Mouse (Mus musculus): Measurements from ENCODE around the gene Gpx4. TPM values are rescaled to one million over a fixed set of nuclear protein-coding genes. Genes with fewer than 3 reads are reported as not detected.

Gpx4 gene
- polyA plus RNA-seq, 1 experiment from 2014 or later = 552 TPM

Other genes starting within 250 kb of the Gpx4 start
- gene Misp, start 226.2 kb upstream of the Gpx4 start, polyA plus RNA-seq (2015; fragmentation: Nextera tagmentation; extraction: Ambion mirVana) = 0.34 and 0.73 TPM in 2 replicates
- 58.8 and 65.1 TPM in 2 replicates for gene Ptbp1, start 192.7 kb upstream of the Gpx4 start, polyA plus RNA-seq (2015; fragmentation: Nextera tagmentation; extraction: Ambion mirVana)
- gene Prtn3, start 172.7 kb upstream of the Gpx4 start, polyA plus RNA-seq (2015; fragmentation: Nextera tagmentation; extraction: Ambion mirVana) = 12.5 and 12.7 TPM in 2 replicates
- 471 and 472 TPM in 2 replicates for gene Plppr3, start 172.5 kb upstream of the Gpx4 start, polyA plus RNA-seq (2015; fragmentation: Nextera tagmentation; extraction: Ambion mirVana)
- not detected in 2 replicates for gene Elane, start 160.9 kb upstream of the Gpx4 start, polyA plus RNA-seq (2015; fragmentation: Nextera tagmentation; extraction: Ambion mirVana)
- 0.20 TPM in 1 of 2 replicates, not detected in the other for gene Cfd, start 156.3 kb upstream of the Gpx4 start, polyA plus RNA-seq (2015; fragmentation: Nextera tagmentation; extraction: Ambion mirVana)
- gene Med16, start 138.2 kb upstream of the Gpx4 start, polyA plus RNA-seq (2015; fragmentation: Nextera tagmentation; extraction: Ambion mirVana) = 55.4 and 56.6 TPM in 2 replicates
- gene Gm26602, start 136.3 kb upstream of the Gpx4 start, polyA plus RNA-seq (2015; fragmentation: Nextera tagmentation; extraction: Ambion mirVana) = 2.6 and 13.4 TPM in 2 replicates
- 3.5 and 3.8 TPM in 2 replicates for gene Kiss1r, start 130.2 kb upstream of the Gpx4 start, polyA plus RNA-seq (2015; fragmentation: Nextera tagmentation; extraction: Ambion mirVana)
- 273 and 293 TPM in 2 replicates for gene R3hdm4, start 126.0 kb upstream of the Gpx4 start, polyA plus RNA-seq (2015; fragmentation: Nextera tagmentation; extraction: Ambion mirVana)
- gene Arid3a, start 120.1 kb upstream of the Gpx4 start, polyA plus RNA-seq (2015; fragmentation: Nextera tagmentation; extraction: Ambion mirVana) = 1.7 and 2.2 TPM in 2 replicates
- 79.5 and 89.4 TPM in 2 replicates for gene Wdr18, start 87.0 kb upstream of the Gpx4 start, polyA plus RNA-seq (2015; fragmentation: Nextera tagmentation; extraction: Ambion mirVana)
- 0.20 and 0.28 TPM in 2 replicates for gene Grin3b, start 76.5 kb upstream of the Gpx4 start, polyA plus RNA-seq (2015; fragmentation: Nextera tagmentation; extraction: Ambion mirVana)
- gene Tmem259, start 62.8 kb upstream of the Gpx4 start, polyA plus RNA-seq (2015; fragmentation: Nextera tagmentation; extraction: Ambion mirVana) = 15.3 and 16.2 TPM in 2 replicates
- gene Cnn2, start 58.6 kb upstream of the Gpx4 start, polyA plus RNA-seq (2015; fragmentation: Nextera tagmentation; extraction: Ambion mirVana) = 25.7 and 26.2 TPM in 2 replicates
- gene Abca7, start 50.7 kb upstream of the Gpx4 start, polyA plus RNA-seq (2015; fragmentation: Nextera tagmentation; extraction: Ambion mirVana) = 4.1 and 4.8 TPM in 2 replicates
- gene Arhgap45, start 30.5 kb upstream of the Gpx4 start, polyA plus RNA-seq (2015; fragmentation: Nextera tagmentation; extraction: Ambion mirVana) = 1.2 TPM in 2 replicates
- gene Polr2e, start 7.4 kb upstream of the Gpx4 start, polyA plus RNA-seq (2015; fragmentation: Nextera tagmentation; extraction: Ambion mirVana) = 124 and 131 TPM in 2 replicates
- gene Sbno2, start 58.4 kb downstream of the Gpx4 start, polyA plus RNA-seq (2015; fragmentation: Nextera tagmentation; extraction: Ambion mirVana) = 11.6 and 12.5 TPM in 2 replicates
- gene Stk11, start 68.6 kb downstream of the Gpx4 start, polyA plus RNA-seq (2015; fragmentation: Nextera tagmentation; extraction: Ambion mirVana) = 14.2 and 15.4 TPM in 2 replicates
- 433 and 454 TPM in 2 replicates for gene Atp5d, start 91.5 kb downstream of the Gpx4 start, polyA plus RNA-seq (2015; fragmentation: Nextera tagmentation; extraction: Ambion mirVana)
- 70.3 and 81.6 TPM in 2 replicates for gene Cbarp, start 93.7 kb downstream of the Gpx4 start, polyA plus RNA-seq (2015; fragmentation: Nextera tagmentation; extraction: Ambion mirVana)
- gene Midn, start 101.1 kb downstream of the Gpx4 start, polyA plus RNA-seq (2015; fragmentation: Nextera tagmentation; extraction: Ambion mirVana) = 15.5 and 21.1 TPM in 2 replicates
- gene Cirbp, start 118.8 kb downstream of the Gpx4 start, polyA plus RNA-seq (2015; fragmentation: Nextera tagmentation; extraction: Ambion mirVana) = 380 and 398 TPM in 2 replicates
- 11.0 and 11.4 TPM in 2 replicates for gene 1600002K03Rik, start 125.8 kb downstream of the Gpx4 start, polyA plus RNA-seq (2015; fragmentation: Nextera tagmentation; extraction: Ambion mirVana)
- 37.3 and 43.3 TPM in 2 replicates for gene Efna2, start 132.3 kb downstream of the Gpx4 start, polyA plus RNA-seq (2015; fragmentation: Nextera tagmentation; extraction: Ambion mirVana)
- 47.8 and 51.1 TPM in 2 replicates for gene Mum1, start 179.3 kb downstream of the Gpx4 start, polyA plus RNA-seq (2015; fragmentation: Nextera tagmentation; extraction: Ambion mirVana)
- gene Ndufs7, start 202.0 kb downstream of the Gpx4 start, polyA plus RNA-seq (2015; fragmentation: Nextera tagmentation; extraction: Ambion mirVana) = 263 and 302 TPM in 2 replicates
- 15.8 and 19.5 TPM in 2 replicates for gene Gamt, start 213.8 kb downstream of the Gpx4 start, polyA plus RNA-seq (2015; fragmentation: Nextera tagmentation; extraction: Ambion mirVana)
- gene Dazap1, start 214.3 kb downstream of the Gpx4 start, polyA plus RNA-seq (2015; fragmentation: Nextera tagmentation; extraction: Ambion mirVana) = 43.7 and 51.9 TPM in 2 replicates
- 465 and 476 TPM in 2 replicates for gene Rps15, start 245.3 kb downstream of the Gpx4 start, polyA plus RNA-seq (2015; fragmentation: Nextera tagmentation; extraction: Ambion mirVana)
- gene Apc2, start 248.8 kb downstream of the Gpx4 start, polyA plus RNA-seq (2015; fragmentation: Nextera tagmentation; extraction: Ambion mirVana) = 172 and 205 TPM in 2 replicates